Mouse (Mus musculus) kidney, postnatal 0 days (tissue): ENCODE measurements around the gene Cd302. TPM values are rescaled to one million over a fixed set of nuclear protein-coding genes. Genes with fewer than 3 reads are reported as not detected.

Source experiments
- ATAC-seq: fragments of 200-750 bp; cut with Nextera tagmentation; replicated peaks from 2 replicates; pipeline ENCODE4 v1.8.0; 2017; ENCODE audit warnings: low read depth, moderate number of reproducible peaks, moderate TSS enrichment, moderate library complexity; ENCODE audit not compliant: low FRiP score
- DNase-seq: peaks from one replicate; pipeline ENCODE4 v3.0.0-alpha.2; 2016; ENCODE audit warnings: low spot score
- H3K27ac ChIP-seq: fragments of 300-500 bp; sonication (generic); 2 replicates; pipeline ENCODE4 v1.5.1; 2014; ENCODE audit warnings: mild to moderate bottlenecking
- H3K27me3 ChIP-seq: fragments of 300-500 bp; sonication (generic); 2 replicates; pipeline ENCODE4 v1.6.1; 2014; ENCODE audit warnings: low read length, mixed read lengths; ENCODE audit not compliant: insufficient read depth
- H3K36me3 ChIP-seq: fragments of 300-500 bp; sonication (generic); 2 replicates; pipeline ENCODE4 v1.6.1; 2014; ENCODE audit warnings: low read length, mixed read lengths; ENCODE audit not compliant: insufficient read depth
- H3K4me1 ChIP-seq: fragments of 300-500 bp; sonication (generic); replicated peaks from 2 replicates; pipeline ENCODE4 v1.6.1; 2014; ENCODE audit warnings: antibody characterized with exemption, low read length, mixed read lengths; ENCODE audit not compliant: insufficient read depth
- H3K4me2 ChIP-seq: fragments of 300-500 bp; sonication (generic); 2 replicates; pipeline ENCODE4 v1.6.1; 2014; ENCODE audit warnings: mild to moderate bottlenecking, low read length, moderate library complexity, mixed read lengths
- H3K4me3 ChIP-seq: fragments of 300-500 bp; sonication (generic); replicated peaks from 2 replicates; pipeline ENCODE4 v1.5.1; 2014; ENCODE audit warnings: low read depth, low read length
- H3K9ac ChIP-seq: fragments of 300-500 bp; sonication (generic); 2 replicates; pipeline ENCODE4 v1.6.1; 2014; ENCODE audit warnings: low read depth, low read length
- H3K9me3 ChIP-seq: fragments of 300-500 bp; sonication (generic); replicated peaks from 2 replicates; pipeline ENCODE4 v1.6.1; 2016; ENCODE audit warnings: low read length, inconsistent platforms, mixed read lengths
- CTCF ChIP-seq: IDR thresholded peaks from 2 replicates; pipeline ENCODE4 v1.5.1; 2016; ENCODE audit warnings: antibody characterized with exemption, low read depth, mild to moderate bottlenecking, moderate library complexity
- WGBS: fragments of 180-500 bp; shearing (Covaris S2); extraction: QIAGEN DNeasy Blood & Tissue Kit; methylation state at CpG from one replicate; pipeline ENCODE4 v1.1.7; 2014; 5-methylcytosine and 5-hydroxymethylcytosine counted together
- polyA plus RNA-seq: library from polyadenylated mRNA; unstranded; fragments of >200 nt; fragmentation: Nextera tagmentation; extraction: Ambion mirVana; gene quantifications from 2 replicates; pipeline ENCODE4 v1.2.1, GENCODE M21; 2015

The Cd302 gene
- polyA plus RNA-seq, 1 experiment from 2014 or later: 66.8 TPM

DNA sequence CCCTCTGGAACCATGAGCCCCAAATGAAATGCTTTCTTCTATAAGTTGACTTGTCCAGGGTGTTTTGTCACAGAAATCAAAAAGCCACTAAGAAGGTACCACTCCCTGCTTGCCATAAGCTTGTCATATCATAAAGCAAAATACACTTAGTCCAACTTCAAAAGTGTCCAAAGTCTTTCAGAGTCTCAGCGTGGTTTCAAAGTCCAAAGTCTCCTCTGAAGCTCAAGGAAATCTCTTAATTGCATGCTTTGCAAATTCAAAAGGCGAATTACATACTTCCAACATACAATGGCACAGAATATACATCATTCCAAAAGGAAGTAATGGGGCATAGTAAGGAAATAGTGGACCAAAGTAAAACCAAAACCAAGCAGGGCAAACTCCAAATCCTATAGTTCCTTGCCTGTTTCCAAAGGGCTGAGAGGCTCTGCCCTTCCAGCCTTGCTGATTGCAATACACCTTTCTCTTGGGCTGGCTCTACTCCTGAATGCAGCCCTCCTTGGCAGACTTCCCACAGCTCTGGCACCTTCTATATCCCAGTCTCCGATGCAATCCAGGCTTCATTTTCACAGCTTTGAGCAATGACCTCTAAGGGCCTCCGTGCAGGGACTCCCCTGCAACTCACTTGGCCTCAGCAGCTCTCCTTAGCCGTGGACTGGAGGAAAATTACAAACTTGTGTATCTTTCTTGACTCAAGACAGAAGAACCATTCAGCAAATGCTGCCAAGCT, 23.5 kb downstream of the Cd302 start:
- no peak overlapping the region for H3K27ac ChIP-seq
- no peaks in the 10 kb centered on the region for H3K27me3 ChIP-seq
- WGBS: 92% methylated on average over 5 of the region's 5 CpGs

DNA sequence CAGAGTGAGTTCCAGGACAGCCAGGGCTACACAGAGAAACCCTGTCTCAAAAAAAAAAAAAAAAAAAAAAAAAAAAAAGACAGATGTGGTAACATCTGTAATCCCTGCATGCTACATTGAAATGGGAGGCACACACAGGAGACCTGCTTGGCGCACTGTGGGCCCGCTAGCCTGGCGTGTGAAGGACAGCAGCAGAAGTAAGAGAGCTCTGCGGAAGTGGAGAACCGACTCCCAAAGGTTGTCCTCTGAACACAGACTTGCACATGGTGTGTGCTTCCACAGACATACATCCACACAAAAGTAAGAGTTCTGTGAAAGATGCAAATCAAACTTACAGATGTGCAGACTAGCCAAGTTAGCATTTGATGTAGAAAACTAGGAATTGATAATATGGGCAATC, 25.1 kb downstream of the Cd302 start:
- DNase-seq: no peak
- H3K4me2 ChIP-seq: no peak overlapping the region
- no peak overlapping the region for H3K27ac ChIP-seq
- 0 out of 2 replicates have a peak, but pooled peaks cover 2% of the 10 kb centered on the region for H3K36me3 ChIP-seq
- TF ChIP-seq CTCF: no peak
- ATAC-seq: no peak
- no peak overlapping the region for H3K4me3 ChIP-seq
- WGBS: 99% methylated on average over 5 of the region's 5 CpGs
- no peaks in the 10 kb centered on the region for H3K27me3 ChIP-seq
- no peak overlapping the region for H3K9ac ChIP-seq
- H3K9me3 ChIP-seq: no peaks in the 10 kb centered on the region
- H3K4me1 ChIP-seq: no peaks in the 10 kb centered on the region

More for the DNA sequence above, 23.5 kb downstream of the Cd302 start:
- Histone ChIP-seq H3K9me3 (no peaks in the 10 kb centered on the region), H3K9ac (no peak overlapping the region), H3K4me2 (no peak overlapping the region), H3K36me3 (no peaks in the 10 kb centered on the region), H3K4me3 (no peak overlapping the region), H3K4me1 (no peaks in the 10 kb centered on the region)
- no peak for TF ChIP-seq CTCF
- no peak for DNase-seq
- no peak for ATAC-seq

DNA sequence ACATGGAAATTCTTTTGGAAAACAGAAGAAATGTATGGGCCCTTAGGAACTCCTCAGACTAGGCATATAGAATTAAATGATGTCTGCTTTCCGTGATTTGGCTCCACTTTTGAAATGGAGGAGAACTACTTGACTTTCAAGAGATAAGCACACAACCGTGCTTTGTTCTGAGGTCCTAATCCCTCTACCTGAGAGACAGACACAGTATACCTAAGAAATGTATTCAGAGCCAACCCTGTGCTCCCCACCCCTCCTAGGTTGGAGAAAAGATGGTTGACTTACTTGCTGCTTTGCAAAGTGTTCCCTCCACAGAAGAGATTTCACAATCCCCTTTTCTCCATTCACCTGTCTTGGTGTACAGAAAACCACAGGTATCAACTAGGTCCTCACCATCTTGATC, 27.5 kb downstream of the Cd302 start:
- H3K4me1 ChIP-seq: no peaks in the 10 kb centered on the region
- no peak overlapping the region for H3K9ac ChIP-seq
- no peaks in the 10 kb centered on the region for H3K9me3 ChIP-seq
- H3K36me3 ChIP-seq: 0 out of 2 replicates have a peak, but pooled peaks cover 3% of the 10 kb centered on the region
- 92% methylated on average over 2 of the region's 2 CpGs for WGBS
- no peak for TF ChIP-seq CTCF
- no peaks in the 10 kb centered on the region for H3K27me3 ChIP-seq
- H3K4me2 ChIP-seq: no peak overlapping the region
- ATAC-seq (no peak), DNase-seq (no peak)
- no peak overlapping the region for H3K4me3 ChIP-seq
- no peak overlapping the region for H3K27ac ChIP-seq

DNA sequence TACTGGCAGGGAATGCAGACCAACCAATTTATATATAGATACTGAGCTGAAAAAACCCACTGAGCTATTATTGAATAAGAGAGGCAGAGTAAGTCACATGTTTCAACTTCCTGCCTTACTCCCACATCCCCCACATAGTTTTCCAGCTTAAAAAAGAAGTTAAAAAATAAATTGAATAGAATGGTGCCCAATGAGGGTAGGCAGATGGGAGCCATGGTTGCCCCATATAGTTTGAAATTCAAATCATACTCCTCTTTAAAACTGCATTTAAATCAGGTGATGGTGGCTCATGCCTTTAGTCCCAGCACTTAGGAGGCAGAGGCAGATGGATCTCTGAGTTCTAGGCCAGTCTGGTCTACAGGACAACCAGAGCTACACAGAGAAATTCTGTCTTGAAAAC, 30.8 kb downstream of the Cd302 start:
- no peak for ATAC-seq
- Histone ChIP-seq H3K9ac (no peak overlapping the region), H3K4me1 (no peaks in the 10 kb centered on the region)

DNA sequence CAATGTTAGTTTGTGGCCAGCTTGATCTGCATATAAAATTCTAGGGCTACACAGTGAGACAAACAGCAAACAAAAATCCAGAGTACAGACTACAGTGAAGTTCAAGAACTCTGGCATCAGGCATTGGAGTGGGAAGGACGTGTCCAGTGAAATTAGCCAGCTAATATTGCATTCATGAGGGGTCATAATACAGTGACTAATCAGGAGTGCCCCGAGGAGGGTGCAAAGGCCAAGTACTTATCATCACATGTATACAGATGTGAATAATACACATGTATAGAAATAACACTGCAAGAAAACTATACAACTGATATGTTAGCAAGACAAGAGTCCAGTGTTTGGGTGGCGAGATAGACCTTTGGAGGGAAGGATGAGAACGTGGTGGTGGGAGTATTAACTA, 31.5 kb downstream of the Cd302 start:
- H3K27ac ChIP-seq: no peak overlapping the region
- H3K9me3 ChIP-seq: no peaks in the 10 kb centered on the region
- H3K36me3 ChIP-seq: 0 out of 2 replicates have a peak, but pooled peaks cover 10% of the 10 kb centered on the region
- DNase-seq (no peak), ATAC-seq (no peak)
- no peaks in the 10 kb centered on the region for H3K27me3 ChIP-seq
- H3K9ac ChIP-seq: no peak overlapping the region
- H3K4me1 ChIP-seq: no peaks in the 10 kb centered on the region
- H3K4me3 ChIP-seq: no peak overlapping the region
- 86% methylated on average over 4 of the region's 4 CpGs for WGBS
- no peak overlapping the region for H3K4me2 ChIP-seq
- TF ChIP-seq CTCF: no peak

More for the DNA sequence above, 30.8 kb downstream of the Cd302 start:
- no peak for DNase-seq
- Histone ChIP-seq H3K9me3 (no peaks in the 10 kb centered on the region), H3K4me3 (no peak overlapping the region), H3K36me3 (0 out of 2 replicates have a peak, but pooled peaks cover 10% of the 10 kb centered on the region), H3K27ac (no peak overlapping the region), H3K27me3 (no peaks in the 10 kb centered on the region), H3K4me2 (no peak overlapping the region)
- TF ChIP-seq CTCF: no peak

DNA sequence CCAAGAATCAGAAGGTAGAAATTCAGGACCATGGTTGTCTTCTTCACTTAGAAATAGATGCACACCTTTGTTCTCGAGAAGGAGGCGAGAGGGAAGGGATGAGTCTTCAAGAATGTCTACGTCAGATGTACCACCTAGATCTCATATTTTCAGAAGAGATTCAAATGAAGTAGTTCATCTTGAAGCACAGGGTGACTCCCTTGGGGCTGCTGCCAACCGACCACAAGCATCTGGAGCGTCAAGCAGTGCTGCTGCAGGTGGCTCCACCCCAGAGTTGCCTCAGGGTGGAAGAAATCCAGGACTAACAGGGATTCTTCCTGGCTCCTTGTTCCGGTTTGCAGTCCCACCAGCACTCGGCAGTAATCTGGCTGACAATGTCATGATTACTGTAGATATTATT, 49.8 kb downstream of the Cd302 start:
- Histone ChIP-seq H3K36me3 (peaks cover 31% of the 10 kb centered on the region), H3K9me3 (no peaks in the 10 kb centered on the region), H3K27me3 (no peaks in the 10 kb centered on the region), H3K4me1 (no peaks in the 10 kb centered on the region), H3K4me3 (no peak overlapping the region), H3K27ac (no peak overlapping the region), H3K4me2 (no peak overlapping the region), H3K9ac (no peak overlapping the region)
- no peak for DNase-seq
- ATAC-seq: no peak
- no peak for TF ChIP-seq CTCF
- WGBS: 87% methylated on average over 7 of the region's 7 CpGs
